In the genomic region with DNA sequence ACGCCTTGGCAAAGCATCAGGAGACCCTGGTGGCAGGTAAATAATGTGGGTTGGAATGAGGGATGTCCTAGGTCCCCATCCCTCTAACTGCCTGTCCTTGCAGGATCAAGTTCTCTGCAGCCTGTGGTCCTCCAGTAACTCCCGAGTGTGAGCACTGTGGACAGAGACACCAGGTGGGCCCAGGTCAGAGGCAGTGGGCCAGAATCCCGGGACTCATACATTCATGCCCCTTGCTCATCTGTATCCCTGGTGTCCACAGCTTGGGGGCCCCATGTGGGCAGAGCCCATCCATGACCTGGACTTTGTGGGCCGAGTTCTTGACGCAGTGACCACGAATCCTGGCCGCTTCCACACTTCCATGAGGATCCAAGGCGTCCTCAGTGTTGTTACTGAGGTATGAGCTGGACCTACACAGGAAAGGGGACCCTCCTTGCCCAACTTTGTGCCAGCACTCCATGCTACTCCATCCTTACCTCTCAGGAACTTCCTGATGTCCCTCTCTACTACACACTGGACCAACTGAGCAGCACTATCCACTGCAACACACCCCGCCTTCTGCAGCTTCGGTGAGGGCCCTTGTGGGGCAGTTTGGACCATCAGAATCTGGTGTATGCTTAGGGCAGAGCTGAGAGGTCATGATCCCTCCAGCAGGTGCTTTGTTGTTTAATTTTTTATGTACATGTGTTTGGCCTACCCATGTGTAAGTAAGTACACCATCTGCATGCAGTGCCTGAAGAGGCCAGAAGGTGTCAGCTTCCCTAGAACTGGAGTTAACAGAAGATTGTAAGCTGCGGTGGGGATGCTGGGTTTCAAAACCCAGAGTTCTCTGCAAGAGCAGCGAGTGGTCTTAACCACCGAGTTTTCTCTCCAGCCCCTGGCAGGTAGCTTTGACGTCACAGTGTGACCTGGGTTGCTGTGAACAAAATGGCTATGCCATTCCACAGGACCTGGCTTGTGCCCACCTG, we compare ENCODE assay signal across 9 mouse cellular contexts. TPM values are rescaled to one million over a fixed set of nuclear protein-coding genes. Genes with fewer than 3 reads are reported as not detected.
DNase-seq lines count a peak whose midpoint lies in the region; ATAC-seq and TF ChIP-seq lines count a peak whose summit lies in the region.
"Had no signal": no experiment of that assay in that cellular context is flagged by ENCODE, and none has a peak within 500 bp of the region (broad histone marks: within the 10 kb centered on the region; RNA-seq: fewer than 3 reads in every experiment).

No protein-coding gene starts in this region.

- ATAC-seq in midbrain, postnatal 0 days (ENCODE audit: low FRiP score): no peak

- no peaks in the 10 kb centered on the region for H3K4me1 ChIP-seq in midbrain, postnatal 0 days (ENCODE audit: insufficient read depth, low read length)
- peaks cover 17% of the 10 kb centered on the region for H3K4me1 ChIP-seq in midbrain, embryonic 10.5 days

- no peak overlapping the region for H3K9ac ChIP-seq in midbrain, postnatal 0 days (replicated peaks; ENCODE audit: low read length, poor library complexity, severe bottlenecking)

- H3K9me3 ChIP-seq in midbrain, postnatal 0 days (ENCODE audit: low read length): no peaks in the 10 kb centered on the region
- H3K9me3 ChIP-seq in midbrain, embryonic 10.5 days (replicated peaks): no peaks in the 10 kb centered on the region

- TF ChIP-seq CTCF in midbrain, postnatal 0 days (IDR thresholded peaks at IDR 0.05): peak; percentile 73

- no peak overlapping the region for H3K4me2 ChIP-seq in midbrain, postnatal 0 days (ENCODE audit: low read depth, low read length, poor library complexity, severe bottlenecking)

- 84% methylated on average over 14 of the region's 14 CpGs for WGBS in midbrain, postnatal 0 days
- 89% methylated on average over 14 of the region's 14 CpGs for WGBS in midbrain, embryonic 10.5 days

- H3K36me3 ChIP-seq in midbrain, postnatal 0 days (ENCODE audit: insufficient read depth, low read length): peaks cover 42% of the 10 kb centered on the region
- peaks cover 78% of the 10 kb centered on the region for H3K36me3 ChIP-seq in midbrain, embryonic 10.5 days

- no peak overlapping the region for H3K27ac ChIP-seq in midbrain, postnatal 0 days (ENCODE audit: low read depth, low read length)
- no peak overlapping the region for H3K27ac ChIP-seq in midbrain, embryonic 10.5 days (replicated peaks)

- peak; percentile 57 for DNase-seq in gastrocnemius, postnatal 10 days
- no peak for DNase-seq in gastrocnemius, adult 8-10 months (ENCODE audit: low spot score in 2 of 2)
- DNase-seq in midbrain, postnatal 0 days (ENCODE audit: low spot score): peak; percentile 79
- DNase-seq in midbrain, embryonic 10.5 days (ENCODE audit: low spot score): no peak
- peak; percentile 74 for DNase-seq in brain, adult 2 months (ENCODE audit: low read depth, low spot score)
- peak; percentile 54 to 73 for DNase-seq in lung, postnatal 4 days
- DNase-seq in urinary bladder, postnatal 10 days (ENCODE audit: low spot score): no peak
- DNase-seq in layer of hippocampus, adult 8-10 months (ENCODE audit: low spot score in 2 of 2): no peak

- no peak overlapping the region for H3K4me3 ChIP-seq in midbrain, postnatal 0 days (ENCODE audit: low read depth, low read length)
- no peak overlapping the region for H3K4me3 ChIP-seq in midbrain, embryonic 10.5 days
- H3K4me3 ChIP-seq: myocyte had no signal

- H3K27me3 ChIP-seq in midbrain, postnatal 0 days (ENCODE audit: insufficient read depth, low read length): peaks cover 9% of the 10 kb centered on the region; the same call in 1 of the 2 replicates
- peaks cover 35% of the 10 kb centered on the region for H3K27me3 ChIP-seq in midbrain, embryonic 10.5 days (ENCODE audit: low read depth, poor library complexity, severe bottlenecking)

RNA-seq across cellular contexts. Expression of a gene that starts 3.8 kb away (rescaled TPM):
- total RNA-seq in gastrocnemius, postnatal 10 days (2021): 1 to 10 TPM; 3.3 to 5.4 TPM
- 1 to 10 TPM in 1 of 4 experiments, under 1 TPM in 3; 0.51 to 1.8 (median 0.57) TPM for total RNA-seq in gastrocnemius, adult 8-10 months (2022)
- total RNA-seq in midbrain, postnatal 0 days (2014; rRNA removed): 4.6 and 4.8 TPM in 2 replicates
- polyA plus RNA-seq in midbrain, postnatal 0 days (2015; fragmentation: Nextera tagmentation; extraction: Ambion mirVana): 2.0 and 2.8 TPM in 2 replicates
- 4.8 and 5.8 TPM in 2 replicates for polyA plus RNA-seq in midbrain, embryonic 10.5 days (2016; fragmentation: Nextera tagmentation; extraction: Ambion mirVana)
- total RNA-seq in layer of hippocampus, adult 8-10 months (2022): 1 to 10 TPM; 2.6 to 7.2 (median 4.8) TPM
- polyA plus RNA-seq: myocyte had no signal

RNA-seq across cellular contexts. Expression of a gene that starts 9.8 kb away (rescaled TPM):
- 10 to 100 TPM; 38.2 to 39.1 TPM for total RNA-seq in gastrocnemius, postnatal 10 days (2021)
- total RNA-seq in gastrocnemius, adult 8-10 months (2022): 10 to 100 TPM; 17.6 to 26.4 (median 20.7) TPM
- 87.2 and 102 TPM in 2 replicates for total RNA-seq in midbrain, postnatal 0 days (2014; rRNA removed)
- 13.7 and 13.8 TPM in 2 replicates for polyA plus RNA-seq in midbrain, postnatal 0 days (2015; fragmentation: Nextera tagmentation; extraction: Ambion mirVana)
- polyA plus RNA-seq in midbrain, embryonic 10.5 days (2016; fragmentation: Nextera tagmentation; extraction: Ambion mirVana): 24.8 and 26.3 TPM in 2 replicates
- total RNA-seq in layer of hippocampus, adult 8-10 months (2022): 10 to 100 TPM; 86.2 to 91.2 (median 87.6) TPM

RNA-seq across cellular contexts. Expression of a gene that starts 11.3 kb away (rescaled TPM):
- 10 to 100 TPM; 33.7 to 43.9 TPM for total RNA-seq in gastrocnemius, postnatal 10 days (2021)
- total RNA-seq in gastrocnemius, adult 8-10 months (2022): 10 to 100 TPM; 44.9 to 73.7 (median 53.5) TPM
- total RNA-seq in midbrain, postnatal 0 days (2014; rRNA removed): 88.5 and 99.5 TPM in 2 replicates
- polyA plus RNA-seq in midbrain, postnatal 0 days (2015; fragmentation: Nextera tagmentation; extraction: Ambion mirVana): 74.2 and 75.0 TPM in 2 replicates
- polyA plus RNA-seq in midbrain, embryonic 10.5 days (2016; fragmentation: Nextera tagmentation; extraction: Ambion mirVana): 56.4 and 58.1 TPM in 2 replicates
- 100 to 1,000 TPM in 2 of 4 experiments, 10 to 100 TPM in 2; 91.6 to 133 (median 103) TPM for total RNA-seq in layer of hippocampus, adult 8-10 months (2022)

RNA-seq across cellular contexts. Expression of a gene that starts 25.4 kb away (rescaled TPM):
- total RNA-seq in gastrocnemius, postnatal 10 days (2021): 1 to 10 TPM; 2.2 to 2.8 TPM
- total RNA-seq in gastrocnemius, adult 8-10 months (2022): under 1 TPM in 3 of 4 experiments, not detected in 1; 0.43 to 0.56 (median 0.48) TPM
- total RNA-seq in midbrain, postnatal 0 days (2014; rRNA removed): not detected in 2 replicates
- 0.39 and 0.71 TPM in 2 replicates for polyA plus RNA-seq in midbrain, postnatal 0 days (2015; fragmentation: Nextera tagmentation; extraction: Ambion mirVana)
- polyA plus RNA-seq in midbrain, embryonic 10.5 days (2016; fragmentation: Nextera tagmentation; extraction: Ambion mirVana): 1.1 and 1.4 TPM in 2 replicates
- total RNA-seq in layer of hippocampus, adult 8-10 months (2022): not detected

RNA-seq across cellular contexts. Expression of a gene that starts 34.8 kb away (rescaled TPM):
- total RNA-seq in gastrocnemius, postnatal 10 days (2021): 10 to 100 TPM; 10.9 to 17.6 TPM
- total RNA-seq in gastrocnemius, adult 8-10 months (2022): 1 to 10 TPM; 4.3 to 5.1 (median 4.5) TPM
- total RNA-seq in midbrain, postnatal 0 days (2014; rRNA removed): 3.9 and 4.3 TPM in 2 replicates
- 12.8 and 14.7 TPM in 2 replicates for polyA plus RNA-seq in midbrain, postnatal 0 days (2015; fragmentation: Nextera tagmentation; extraction: Ambion mirVana)
- polyA plus RNA-seq in midbrain, embryonic 10.5 days (2016; fragmentation: Nextera tagmentation; extraction: Ambion mirVana): 63.6 and 78.2 TPM in 2 replicates
- total RNA-seq in layer of hippocampus, adult 8-10 months (2022): 10 to 100 TPM in 1 of 4 experiments, 1 to 10 TPM in 3; 7.0 to 10.2 (median 9.3) TPM

Comparison
In these comparisons a context has a peak if more than half of its experiments do, and no peak if none do; other contexts are left out.
1. DNase-seq: peak in gastrocnemius, postnatal 10 days (single experiment), midbrain, postnatal 0 days (single experiment), brain, adult 2 months (single experiment) and lung, postnatal 4 days (2 of 2); none in gastrocnemius, adult 8-10 months (0 of 2), midbrain, embryonic 10.5 days (single experiment), urinary bladder, postnatal 10 days (single experiment) and layer of hippocampus, adult 8-10 months (0 of 2).